Mouse (Mus musculus): ENCODE results near the gene Mgme1. TPM values are rescaled to one million over a fixed set of nuclear protein-coding genes. Genes with fewer than 3 reads are reported as not detected.

Mgme1 gene
- polyA plus RNA-seq (2017; shearing (Covaris generic)) = 8.7 TPM

DNA sequence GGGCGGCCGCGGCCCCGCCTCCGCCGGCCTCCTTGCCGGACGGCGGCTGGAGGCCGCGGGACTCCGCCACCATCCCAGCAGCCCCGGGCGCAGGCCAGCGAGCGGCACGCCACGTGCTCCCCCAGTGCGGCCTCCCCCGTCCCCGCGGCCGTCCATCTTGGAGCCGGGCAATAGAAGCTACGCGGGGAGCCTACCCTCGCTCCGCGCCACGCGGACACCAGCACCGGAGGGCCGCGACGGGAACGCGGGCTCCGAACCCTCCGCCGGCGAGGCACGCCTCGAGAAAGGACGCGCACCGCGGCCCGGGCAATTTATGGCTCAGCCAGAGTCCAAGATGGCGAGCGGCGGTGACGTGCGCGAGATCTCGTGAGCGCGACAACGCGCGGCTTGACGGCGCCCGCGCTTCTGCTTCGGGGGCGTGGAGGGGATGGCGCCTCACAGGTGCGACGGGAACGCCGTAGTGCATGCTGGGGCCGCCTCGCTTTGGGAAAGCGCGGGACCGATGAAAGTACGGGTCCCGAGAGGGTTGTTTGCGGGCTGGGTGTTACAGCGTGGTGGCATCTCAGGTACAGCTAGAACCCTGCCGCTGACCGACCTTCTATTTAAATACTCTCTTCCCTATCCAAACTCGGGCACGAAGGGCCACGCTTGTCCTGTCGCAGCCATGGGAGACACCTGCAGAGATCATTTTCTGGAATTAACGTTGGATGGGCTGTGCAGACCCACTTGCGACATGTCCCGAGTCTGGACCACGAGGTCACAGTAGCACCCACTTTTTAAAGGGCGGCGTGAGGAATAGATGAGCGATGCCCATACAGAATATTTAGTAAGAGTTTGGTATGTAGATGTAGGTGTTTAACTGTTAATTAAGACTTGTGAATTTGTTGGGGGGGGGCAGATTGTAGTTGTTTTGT is at the start of gene Mgme1, which contains the start of gene Snx5:
Gene Mgme1 (plus strand): TSS at position 157 of the 914 bp plus-strand sequence.
Gene Snx5 (minus strand): TSS at position 400 of the 914 bp plus-strand sequence.

Other genes with a start within 250 kb of the Mgme1 start
- not detected for gene Banf2, start 237.6 kb upstream of the Mgme1 start, polyA plus RNA-seq (2017; shearing (Covaris generic))
- gene Snx5, start 243 bp downstream of the Mgme1 start, polyA plus RNA-seq (2017; shearing (Covaris generic)) = 70.8 TPM
- not detected for gene Ovol2, start 61.5 kb downstream of the Mgme1 start, polyA plus RNA-seq (2017; shearing (Covaris generic))
- 16.1 TPM for gene Kat14, start 98.3 kb downstream of the Mgme1 start, polyA plus RNA-seq (2017; shearing (Covaris generic))
- gene Pet117, start 98.3 kb downstream of the Mgme1 start, polyA plus RNA-seq (2017; shearing (Covaris generic)) = 1.3 TPM

Measured in activated CD4-positive, CD25-positive, alpha-beta regulatory T cell, adult 9 weeks (primary cell).